Comparison of ENCODE assay signal across 21 mouse cellular contexts in genomic region chr1:137141372-137141771, GRCm38 (mm10).
DNase-seq lines count a peak whose midpoint lies in the region; ATAC-seq and TF ChIP-seq lines count a peak whose summit lies in the region.
"Had no signal": no experiment of that assay in that cellular context is flagged by ENCODE, and none has a peak within 500 bp of the region (broad histone marks: within the 10 kb centered on the region; RNA-seq: fewer than 3 reads in every experiment).

No protein-coding gene starts in this region.

- no peaks in the 10 kb centered on the region for H3K36me3 ChIP-seq in neural tube, embryonic 15.5 days
- no peaks in the 10 kb centered on the region for H3K36me3 ChIP-seq in intestine, embryonic 15.5 days
- no peaks in the 10 kb centered on the region for H3K36me3 ChIP-seq in intestine, postnatal 0 days (ENCODE audit: control insufficient read depth, insufficient read depth)
- H3K36me3 ChIP-seq in small intestine, adult 2 months (ENCODE audit: control insufficient read depth, insufficient read depth, low read length): no peaks in the 10 kb centered on the region
- no peaks in the 10 kb centered on the region for H3K36me3 ChIP-seq in forebrain, embryonic 11.5 days (ENCODE audit: control insufficient read depth, insufficient read depth, low read length)
- no peaks in the 10 kb centered on the region for H3K36me3 ChIP-seq in hindbrain, embryonic 14.5 days (replicated peaks; ENCODE audit: control insufficient read depth, insufficient read depth)
- H3K36me3 ChIP-seq: embryonic facial prominence, embryonic 10.5 days; embryonic facial prominence, embryonic 12.5 days; forebrain, embryonic 12.5 days had no signal

- 76% methylated on average over 5 of the region's 5 CpGs for WGBS in neural tube, embryonic 15.5 days
- 45% methylated on average over 5 of the region's 5 CpGs for WGBS in intestine, embryonic 15.5 days
- WGBS in intestine, postnatal 0 days: 23% methylated on average over 5 of the region's 5 CpGs
- WGBS in small intestine, adult 2 months: 25% methylated on average over 5 of the region's 5 CpGs
- whole genome bisulfite sequencing in forebrain, embryonic 11.5 days: 91% methylated on average over 5 of the region's 5 CpGs
- 94% methylated on average over 5 of the region's 5 CpGs for WGBS in hindbrain, embryonic 14.5 days

- no peaks in the 10 kb centered on the region for H3K9me3 ChIP-seq in neural tube, embryonic 15.5 days (replicated peaks)
- H3K9me3 ChIP-seq in intestine, embryonic 15.5 days: no peaks in the 10 kb centered on the region
- no peaks in the 10 kb centered on the region for H3K9me3 ChIP-seq in intestine, postnatal 0 days (ENCODE audit: control insufficient read depth)
- no peaks in the 10 kb centered on the region for H3K9me3 ChIP-seq in forebrain, embryonic 11.5 days (ENCODE audit: control insufficient read depth, low read length)
- H3K9me3 ChIP-seq in hindbrain, embryonic 14.5 days (ENCODE audit: control insufficient read depth, low read length): no peaks in the 10 kb centered on the region
- H3K9me3 ChIP-seq: embryonic facial prominence, embryonic 10.5 days; embryonic facial prominence, embryonic 12.5 days; forebrain, embryonic 12.5 days had no signal

- ATAC-seq in neural tube, embryonic 15.5 days (ENCODE audit: low FRiP score): no peak
- ATAC-seq in intestine, embryonic 15.5 days: peak; percentile 90
- ATAC-seq in intestine, postnatal 0 days: peak; percentile 83
- no peak for ATAC-seq in forebrain, embryonic 11.5 days (replicated peaks; ENCODE audit: low FRiP score)
- no peak for ATAC-seq in hindbrain, embryonic 14.5 days (ENCODE audit: low FRiP score)
- ATAC-seq: forebrain, embryonic 14.5 days; forebrain, embryonic 16.5 days had no signal

- H3K4me1 ChIP-seq in neural tube, embryonic 15.5 days: no peaks in the 10 kb centered on the region
- 0 out of 2 replicates have a peak, but pooled peaks cover 6% of the 10 kb centered on the region for H3K4me1 ChIP-seq in intestine, embryonic 15.5 days (replicated peaks)
- no peaks in the 10 kb centered on the region for H3K4me1 ChIP-seq in intestine, postnatal 0 days (replicated peaks; ENCODE audit: control insufficient read depth, insufficient read depth, low read length)
- H3K4me1 ChIP-seq in small intestine, adult 2 months (ENCODE audit: control insufficient read depth, insufficient read depth, insufficient read length, low read length): peaks cover 3% of the 10 kb centered on the region; the same call in 1 of the 2 replicates
- H3K4me1 ChIP-seq in forebrain, embryonic 11.5 days (replicated peaks; ENCODE audit: control insufficient read depth, insufficient read depth, low read length): no peaks in the 10 kb centered on the region
- no peaks in the 10 kb centered on the region for H3K4me1 ChIP-seq in hindbrain, embryonic 14.5 days (replicated peaks; ENCODE audit: control insufficient read depth, insufficient read depth, low read length)
- H3K4me1 ChIP-seq: embryonic facial prominence, embryonic 10.5 days; embryonic facial prominence, embryonic 12.5 days; forebrain, embryonic 12.5 days had no signal

- peak; percentile 10 for DNase-seq in neural tube, embryonic 10.5 days (ENCODE audit: extremely low spot score, low spot score)
- no peak for DNase-seq in forebrain, embryonic 11.5 days (ENCODE audit: low spot score)
- DNase-seq in hindbrain, embryonic 14.5 days (ENCODE audit: low spot score): no peak
- no peak for DNase-seq in testis, postnatal 14 days (ENCODE audit: low spot score)
- DNase-seq: adrenal gland, adult 2 months; adrenal gland, postnatal 10 days; adrenal gland, postnatal 25 days; cerebellum, adult 11-12 months; cerebellum, adult 2 months; cerebellum, adult 9-10 months; cerebellum, postnatal 10 days; cerebellum, postnatal 25 days had no signal

- H3K4me2 ChIP-seq in neural tube, embryonic 15.5 days: no peak overlapping the region
- 0 out of 2 replicates have a peak overlapping the region, but pooled peaks have one; percentile 14 for H3K4me2 ChIP-seq in intestine, embryonic 15.5 days (replicated peaks)
- H3K4me2 ChIP-seq in intestine, postnatal 0 days (replicated peaks; ENCODE audit: low read depth): peak overlapping the region; percentile 44
- no peak overlapping the region for H3K4me2 ChIP-seq in forebrain, embryonic 11.5 days (ENCODE audit: low read depth, low read length, severe bottlenecking)
- H3K4me2 ChIP-seq in hindbrain, embryonic 14.5 days (replicated peaks): no peak overlapping the region
- H3K4me2 ChIP-seq: embryonic facial prominence, embryonic 12.5 days; forebrain, embryonic 12.5 days had no signal

- no peaks in the 10 kb centered on the region for H3K27me3 ChIP-seq in neural tube, embryonic 15.5 days (replicated peaks)
- H3K27me3 ChIP-seq in intestine, embryonic 15.5 days (replicated peaks): no peaks in the 10 kb centered on the region
- no peaks in the 10 kb centered on the region for H3K27me3 ChIP-seq in intestine, postnatal 0 days (replicated peaks; ENCODE audit: control insufficient read depth, insufficient read depth, low read length)
- no peaks in the 10 kb centered on the region for H3K27me3 ChIP-seq in small intestine, adult 2 months (ENCODE audit: control insufficient read depth, insufficient read depth, low read length)
- no peaks in the 10 kb centered on the region for H3K27me3 ChIP-seq in forebrain, embryonic 11.5 days (ENCODE audit: control insufficient read depth, insufficient read depth, low read length)
- no peaks in the 10 kb centered on the region for H3K27me3 ChIP-seq in hindbrain, embryonic 14.5 days (ENCODE audit: control insufficient read depth, insufficient read depth, low read length)
- H3K27me3 ChIP-seq: embryonic facial prominence, embryonic 12.5 days; forebrain, embryonic 12.5 days had no signal

- H3K4me3 ChIP-seq in neural tube, embryonic 15.5 days (replicated peaks): no peak overlapping the region
- H3K4me3 ChIP-seq in intestine, embryonic 15.5 days (replicated peaks): no peak overlapping the region
- no peak overlapping the region for H3K4me3 ChIP-seq in intestine, postnatal 0 days (ENCODE audit: low read depth, low read length)
- H3K4me3 ChIP-seq in small intestine, adult 2 months (ENCODE audit: low read depth, low read length): no peak overlapping the region
- H3K4me3 ChIP-seq in forebrain, embryonic 11.5 days (ENCODE audit: low read depth, low read length): no peak overlapping the region
- H3K4me3 ChIP-seq in hindbrain, embryonic 14.5 days (replicated peaks; ENCODE audit: low read length): no peak overlapping the region
- H3K4me3 ChIP-seq: embryonic facial prominence, embryonic 10.5 days; embryonic facial prominence, embryonic 12.5 days; forebrain, embryonic 12.5 days had no signal

- no peak for TF ChIP-seq POLR2A in small intestine, adult 2 months (IDR thresholded peaks at IDR 0.05; ENCODE audit: low read depth, low read length)

- H3K27ac ChIP-seq in neural tube, embryonic 15.5 days (replicated peaks): no peak overlapping the region
- H3K27ac ChIP-seq in intestine, embryonic 15.5 days: peak overlapping the region; percentile 44; the same call in 1 of the 2 replicates
- peak overlapping the region; percentile 46; the same call in 1 of the 2 replicates for H3K27ac ChIP-seq in intestine, postnatal 0 days (ENCODE audit: low read depth, low read length)
- H3K27ac ChIP-seq in small intestine, adult 2 months (ENCODE audit: insufficient read depth, low read depth, low read length): 0 out of 2 replicates have a peak overlapping the region, but pooled peaks have one; percentile 11
- H3K27ac ChIP-seq in forebrain, embryonic 11.5 days (ENCODE audit: low read depth, low read length): no peak overlapping the region
- H3K27ac ChIP-seq in hindbrain, embryonic 14.5 days: no peak overlapping the region
- H3K27ac ChIP-seq: embryonic facial prominence, embryonic 10.5 days; embryonic facial prominence, embryonic 12.5 days; forebrain, embryonic 12.5 days had no signal

- no peak overlapping the region for H3K9ac ChIP-seq in neural tube, embryonic 15.5 days (replicated peaks)
- H3K9ac ChIP-seq in intestine, embryonic 15.5 days: no peak overlapping the region
- no peak overlapping the region for H3K9ac ChIP-seq in intestine, postnatal 0 days (ENCODE audit: low read depth, low read length)
- no peak overlapping the region for H3K9ac ChIP-seq in forebrain, embryonic 11.5 days (ENCODE audit: low read length)
- no peak overlapping the region for H3K9ac ChIP-seq in hindbrain, embryonic 14.5 days
- H3K9ac ChIP-seq: embryonic facial prominence, embryonic 12.5 days; forebrain, embryonic 12.5 days had no signal

- no peak for TF ChIP-seq CTCF in intestine, postnatal 0 days (IDR thresholded peaks at IDR 0.05; ENCODE audit: low read depth)
- TF ChIP-seq CTCF in small intestine, adult 2 months (IDR thresholded peaks at IDR 0.05; ENCODE audit: extremely low read depth, insufficient read length, insufficient replicate concordance, low read depth, low read length): no peak

Comparison
In these comparisons a context has a peak if more than half of its experiments do, and no peak if none do; other contexts are left out.
1. ATAC-seq: peak in intestine, embryonic 15.5 days (single experiment) and intestine, postnatal 0 days (single experiment); none in neural tube, embryonic 15.5 days (single experiment), forebrain, embryonic 11.5 days (single experiment) and hindbrain, embryonic 14.5 days (single experiment).
2. H3K27ac ChIP-seq: peak in intestine, embryonic 15.5 days (single experiment), intestine, postnatal 0 days (single experiment) and small intestine, adult 2 months (single experiment); none in neural tube, embryonic 15.5 days (single experiment), forebrain, embryonic 11.5 days (single experiment) and hindbrain, embryonic 14.5 days (single experiment).
3. H3K4me2 ChIP-seq: peak in intestine, embryonic 15.5 days (single experiment) and intestine, postnatal 0 days (single experiment); none in neural tube, embryonic 15.5 days (single experiment), forebrain, embryonic 11.5 days (single experiment) and hindbrain, embryonic 14.5 days (single experiment).